Mouse (Mus musculus) stomach, postnatal 0 days (tissue): ENCODE measurements around the gene Syt7.

Experiments
- CTCF ChIP-seq: IDR thresholded peaks from 2 replicates; pipeline ENCODE4 v1.5.1; 2016; ENCODE audit warnings: antibody characterized with exemption, low read depth, mild to moderate bottlenecking, moderate library complexity
- EP300 ChIP-seq: optimal IDR thresholded peaks from 2 replicates; pipeline ENCODE3; 2016; ENCODE audit warnings: antibody characterized with exemption

DNA sequence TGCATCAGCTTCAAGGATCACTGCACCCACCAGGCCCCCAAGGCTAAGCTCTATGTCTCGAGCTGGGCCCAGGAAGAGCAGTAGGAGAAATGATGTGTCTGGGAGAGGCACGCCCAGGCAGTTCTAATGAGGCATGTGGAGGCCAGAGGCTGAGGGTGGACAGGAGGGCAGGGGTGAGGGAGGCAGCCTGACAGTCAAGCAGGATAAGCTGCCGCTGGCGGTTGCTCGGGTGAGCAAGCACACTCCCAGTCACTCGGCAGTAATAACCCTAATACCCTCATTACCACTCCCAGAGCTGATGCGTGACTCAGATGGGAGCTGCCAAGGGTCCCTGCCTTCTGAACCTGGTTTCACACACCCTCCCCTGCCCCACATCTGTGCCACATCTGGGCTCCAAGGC is 25.0 kb upstream of the Syt7 start:
- TF ChIP-seq CTCF (no peak), EP300 (no peak)
